Mouse (Mus musculus) lung, adult 2 months (tissue): ENCODE measurements around the gene Carmil1. TPM values are rescaled to one million over a fixed set of nuclear protein-coding genes. Genes with fewer than 3 reads are reported as not detected.

Experiments
- DNase-seq: peaks from one replicate; pipeline ENCODE4 v3.0.0; 2022
- H3K4me1 ChIP-seq: fragments of 200-500 bp; 2 replicates; pipeline ENCODE4 v1.6.1; 2011; ENCODE audit warnings: low read length; ENCODE audit not compliant: control insufficient read depth, insufficient read depth
- H3K4me3 ChIP-seq: fragments of 200-500 bp; replicated peaks from 2 replicates; pipeline ENCODE3; 2011; ENCODE audit warnings: low read depth, mild to moderate bottlenecking, control low read depth, low read length; ENCODE audit errors: extremely low read depth
- CTCF ChIP-seq: fragments of 200-500 bp; IDR thresholded peaks from 2 replicates; pipeline ENCODE4 v1.5.1; 2011; ENCODE audit warnings: mild to moderate bottlenecking, low read length, control low read depth; ENCODE audit not compliant: insufficient read depth
- POLR2A ChIP-seq: fragments of 200-500 bp; IDR thresholded peaks from 2 replicates; pipeline ENCODE4 v1.6.1; 2011; ENCODE audit warnings: low read depth, mild to moderate bottlenecking, control low read depth, low read length, borderline replicate concordance; ENCODE audit errors: extremely low read depth
- WGBS: fragments of 180-500 bp; shearing (Covaris S2); methylation state at CpG from one replicate; pipeline ENCODE4 v1.1.7; 2018; 5-methylcytosine and 5-hydroxymethylcytosine counted together
- polyA plus RNA-seq: library from polyadenylated mRNA; depleted of rRNA; stranded (reverse); fragments of >200 nt; gene quantifications from 2 replicates; pipeline ENCODE4 v1.2.3, GENCODE M21; 2012

The Carmil1 gene
- polyA plus RNA-seq, 1 experiment = 17.3 TPM

GRCm38 (mm10) chr13:24161105-24161504, 119.5 kb downstream of the Carmil1 start:
- Histone ChIP-seq H3K4me1 (no peaks in the 10 kb centered on the region), H3K4me3 (no peak overlapping the region)
- TF ChIP-seq POLR2A (no peak), CTCF (no peak)
- DNase-seq = no peak
- 91% methylated on average over 4 of the region's 4 CpGs for WGBS

DNA sequence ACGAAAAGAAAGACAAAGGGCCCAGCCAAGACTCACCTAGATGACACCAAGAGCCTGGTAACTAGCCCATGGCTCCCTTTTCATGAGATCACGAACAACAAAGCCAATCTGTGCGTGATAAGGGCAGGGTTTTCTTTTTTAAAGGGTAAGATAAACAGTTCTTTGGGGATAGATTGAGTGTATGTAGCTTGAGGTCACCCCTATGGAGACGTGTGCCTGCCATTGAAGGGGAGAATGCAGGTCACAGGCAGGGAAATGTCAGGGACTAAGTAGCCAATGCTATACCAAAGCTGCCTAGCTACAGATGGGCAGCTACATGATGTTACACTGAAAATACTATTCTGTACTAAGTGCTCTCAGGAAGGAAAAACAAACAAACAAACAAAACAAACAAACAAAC, 120.6 kb downstream of the Carmil1 start:
- no peak for DNase-seq
- WGBS = 70% methylated on average over 4 of the region's 4 CpGs
- TF ChIP-seq POLR2A (no peak), CTCF (no peak)

GRCm38 (mm10) chr13:24159190-24159965, 121.2 kb downstream of the Carmil1 start:
- 68% methylated on average over 8 of the region's 8 CpGs for WGBS
- TF ChIP-seq CTCF (no peak), POLR2A (no peak)
- no peak overlapping the region for H3K4me3 ChIP-seq
- H3K4me1 ChIP-seq = no peaks in the 10 kb centered on the region
- DNase-seq = no peak

More for the DNA sequence above, 120.6 kb downstream of the Carmil1 start:
- H3K4me3 ChIP-seq = no peak overlapping the region
- no peaks in the 10 kb centered on the region for H3K4me1 ChIP-seq

- Histone ChIP-seq H3K4me3 (no peak overlapping the region), H3K4me1 (peaks cover 3% of the 10 kb centered on the region; the same call in 1 of the 2 replicates)
- 92% methylated on average over 10 of the region's 10 CpGs for WGBS
- DNase-seq = no peak
- TF ChIP-seq POLR2A (no peak), CTCF (no peak)
Observed at GRCm38 (mm10) chr13:24157560-24158011, 123.0 kb downstream of the Carmil1 start.

DNA sequence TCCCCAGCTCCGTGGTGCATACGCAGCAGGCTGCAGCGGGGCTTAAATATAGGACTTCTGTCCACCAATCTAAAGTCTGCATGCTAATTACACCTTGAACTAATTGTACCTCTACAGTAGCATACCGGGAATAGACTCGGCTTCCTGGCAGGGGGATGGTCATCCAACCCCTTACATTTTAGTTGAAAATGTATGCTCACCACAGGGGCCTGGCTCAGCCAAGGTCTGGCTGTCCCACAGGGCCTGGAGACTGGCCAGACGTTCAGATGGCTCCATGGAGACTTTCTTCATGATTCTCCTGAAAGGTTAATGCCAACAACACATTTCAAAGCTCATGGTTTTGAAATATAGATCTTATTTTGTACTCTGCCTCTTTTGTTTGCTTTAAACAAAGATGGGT, 125.4 kb downstream of the Carmil1 start:
- no peak for DNase-seq
- TF ChIP-seq CTCF (no peak), POLR2A (no peak)
- Histone ChIP-seq H3K4me3 (no peak overlapping the region), H3K4me1 (peaks cover 6% of the 10 kb centered on the region)
- WGBS = 48% methylated on average over 6 of the region's 6 CpGs

DNA sequence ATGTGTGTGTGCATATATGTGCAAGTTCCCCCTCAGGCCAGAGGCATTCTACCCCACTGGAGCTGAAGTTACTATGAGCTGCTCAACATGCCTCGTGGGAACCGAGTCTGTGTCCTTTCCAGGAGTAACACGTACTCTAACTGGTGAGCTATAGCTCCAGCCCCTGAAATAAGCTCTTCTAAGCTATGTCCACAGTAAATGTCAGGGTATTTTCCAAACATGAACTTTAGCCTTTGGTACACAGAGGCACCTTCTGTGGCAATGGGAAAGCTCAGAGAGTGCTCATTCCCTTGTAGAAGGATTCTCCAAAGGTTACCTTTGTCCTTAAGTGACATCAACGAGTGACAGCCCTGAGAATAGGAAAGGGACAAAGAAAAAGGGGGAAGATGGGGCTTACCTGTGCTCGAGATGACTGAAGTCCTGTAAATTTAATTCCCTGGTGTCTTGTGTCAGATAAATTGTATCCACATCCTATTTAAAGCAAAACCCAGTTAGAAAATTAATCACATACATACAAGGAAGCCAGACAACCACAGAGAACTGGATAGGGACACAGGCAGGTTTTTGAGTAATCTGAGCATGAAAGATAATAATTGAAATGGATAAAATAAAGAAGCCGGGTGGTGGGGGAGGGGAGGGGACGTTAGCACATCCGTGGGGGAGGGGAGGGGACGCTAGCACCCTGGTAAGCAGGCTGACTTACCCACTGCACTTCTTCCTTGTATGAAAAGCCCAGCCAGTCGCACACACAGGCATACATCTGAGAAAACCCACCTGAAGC, 126.1 kb downstream of the Carmil1 start:
- H3K4me1 ChIP-seq = peaks cover 6% of the 10 kb centered on the region
- 51% methylated on average over 10 of the region's 10 CpGs for WGBS
- no peak for DNase-seq
- H3K4me3 ChIP-seq = no peak overlapping the region
- TF ChIP-seq POLR2A = no peak
- no peak for TF ChIP-seq CTCF

DNA sequence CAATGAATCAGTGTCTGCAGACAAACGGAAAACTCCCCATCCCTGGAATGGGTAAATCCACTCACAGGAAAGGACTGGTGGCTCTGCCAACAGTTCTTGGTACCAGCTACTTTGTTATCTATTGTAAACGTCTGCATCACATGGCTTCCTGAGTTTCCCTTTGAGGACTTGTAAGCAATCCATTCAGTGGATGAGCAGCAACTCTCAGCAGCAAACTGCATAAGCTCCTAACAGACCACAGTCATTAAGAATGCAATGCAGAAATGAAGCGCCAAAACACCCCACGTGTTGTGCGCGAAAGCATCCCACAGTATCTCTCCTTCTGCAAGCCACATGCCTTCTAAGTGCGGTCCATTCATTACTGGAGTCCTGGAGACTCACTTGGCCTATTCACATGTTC, 128.0 kb downstream of the Carmil1 start:
- WGBS = 45% methylated on average over 7 of the region's 7 CpGs
- peaks cover 6% of the 10 kb centered on the region for H3K4me1 ChIP-seq
- H3K4me3 ChIP-seq = no peak overlapping the region
- DNase-seq = no peak
- TF ChIP-seq POLR2A = no peak
- no peak for TF ChIP-seq CTCF

- DNase-seq = no peak
- WGBS = 79% methylated on average over 6 of the region's 6 CpGs
- no peak for TF ChIP-seq POLR2A
- TF ChIP-seq CTCF = no peak
- Histone ChIP-seq H3K4me1 (peaks cover 6% of the 10 kb centered on the region), H3K4me3 (no peak overlapping the region)
Observed at GRCm38 (mm10) chr13:24151335-24151734, 129.3 kb downstream of the Carmil1 start.

- WGBS = 47% methylated on average over 1 of the region's 1 CpGs
- TF ChIP-seq CTCF (no peak), POLR2A (no peak)
- no peak overlapping the region for H3K4me3 ChIP-seq
- peaks cover 6% of the 10 kb centered on the region for H3K4me1 ChIP-seq
- DNase-seq = no peak
Observed at GRCm38 (mm10) chr13:24148549-24148948, 132.0 kb downstream of the Carmil1 start.

GRCm38 (mm10) chr13:24147006-24147405, 133.6 kb downstream of the Carmil1 start:
- Histone ChIP-seq H3K4me3 (no peak overlapping the region), H3K4me1 (peaks cover 2% of the 10 kb centered on the region)
- WGBS = 55% methylated on average over 3 of the region's 3 CpGs
- no peak for DNase-seq
- TF ChIP-seq CTCF = no peak
- TF ChIP-seq POLR2A = no peak
